Mouse (Mus musculus) cerebellum, adult 11-12 months (tissue): ENCODE measurements at regions not wholly inside any gene's neighbourhood (a gene's known extent, or its start where the extent isn't known, plus 50 kb on each side); places are given as distances from the start of the nearest gene placed in this dataset.

Experiments
- DNase-seq: peaks from one replicate; pipeline ENCODE4 v3.0.0; 2022

GRCm38 (mm10) chr3:70384235-70384634 is 376.8 kb downstream of the Otol1 start:
- DNase-seq = no peak

GRCm38 (mm10) chr3:70385961-70386360 is 378.5 kb downstream of the Otol1 start:
- no peak for DNase-seq

DNA sequence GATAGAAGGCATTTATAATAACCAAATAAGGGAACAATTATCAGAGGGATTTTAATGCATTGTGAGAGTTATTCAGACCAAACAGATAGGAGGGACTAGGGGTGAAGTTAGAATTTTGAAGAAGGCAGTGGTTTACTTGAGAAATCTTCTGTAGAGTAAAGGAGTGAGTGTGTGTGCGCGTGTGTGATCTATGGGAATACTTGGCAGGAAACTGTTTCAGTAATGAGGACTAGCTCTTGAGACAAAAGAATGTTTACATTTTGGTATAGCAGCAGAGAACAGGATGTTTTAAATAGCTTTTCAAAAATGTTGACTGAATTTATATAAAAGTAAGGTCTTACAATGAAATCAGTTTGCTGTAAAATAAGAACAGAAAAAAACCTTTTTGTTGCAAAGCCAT is 393.8 kb downstream of the Otol1 start:
- DNase-seq = no peak

- no peak for DNase-seq
Measured at GRCm38 (mm10) chr3:70406571-70406970, 399.2 kb downstream of the Otol1 start.

GRCm38 (mm10) chr3:70418273-70418672 is 410.9 kb downstream of the Otol1 start:
- DNase-seq = no peak

DNA sequence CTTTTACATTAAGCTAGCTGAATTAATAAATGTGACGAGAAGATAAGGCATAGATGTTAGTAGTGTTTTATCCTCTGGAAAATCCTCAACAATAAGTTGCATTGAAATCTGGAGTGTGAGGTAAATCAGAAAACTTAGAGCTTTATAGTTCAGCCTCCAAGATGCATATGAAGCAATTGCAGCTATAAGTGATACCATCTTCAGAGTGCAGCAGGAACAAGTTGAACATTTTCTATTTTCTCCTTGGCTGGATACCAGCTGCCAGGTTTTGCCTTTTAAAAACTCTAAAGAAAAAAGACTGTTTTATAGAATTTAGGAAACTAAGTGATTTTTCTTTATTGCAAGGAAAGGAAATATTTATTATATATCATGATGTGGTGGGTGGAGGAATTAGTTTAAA is 414.6 kb downstream of the Otol1 start:
- no peak for DNase-seq

- DNase-seq = no peak
Measured at GRCm38 (mm10) chr3:70422669-70423068, 415.3 kb downstream of the Otol1 start.

- DNase-seq = no peak
Measured at GRCm38 (mm10) chr3:70436671-70437070, 429.3 kb downstream of the Otol1 start.

DNA sequence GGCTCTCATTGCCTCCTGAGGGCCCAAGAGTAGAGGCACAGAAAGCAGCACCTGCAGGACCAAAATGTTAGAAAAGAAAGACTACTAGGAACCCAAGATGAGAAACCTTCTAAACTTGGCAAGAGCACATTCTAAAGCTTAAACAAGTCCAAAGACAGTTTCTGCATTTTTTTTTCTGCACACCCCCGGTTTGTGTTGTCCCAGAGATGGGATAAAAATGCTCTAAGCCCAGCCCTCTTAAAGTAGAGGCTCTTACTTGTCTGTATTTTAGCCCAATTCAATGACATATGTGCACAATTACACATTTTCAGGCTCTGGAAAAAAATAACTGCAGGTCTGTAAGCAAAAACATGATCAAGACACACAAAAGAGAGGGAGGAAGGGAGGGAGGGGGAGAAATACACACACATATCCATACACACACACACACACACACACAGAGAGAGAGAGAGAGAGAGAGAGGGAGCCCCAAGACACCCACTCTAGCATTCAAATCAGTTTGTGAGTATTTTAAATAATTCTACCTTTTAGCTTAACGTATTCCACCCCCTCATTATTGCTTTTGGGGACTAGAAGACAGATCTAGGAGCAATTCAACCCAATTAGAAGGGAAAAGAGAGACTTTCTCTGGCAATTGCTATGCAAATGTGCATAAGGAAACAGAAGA is 449.9 kb downstream of the Otol1 start:
- DNase-seq = no peak

DNA sequence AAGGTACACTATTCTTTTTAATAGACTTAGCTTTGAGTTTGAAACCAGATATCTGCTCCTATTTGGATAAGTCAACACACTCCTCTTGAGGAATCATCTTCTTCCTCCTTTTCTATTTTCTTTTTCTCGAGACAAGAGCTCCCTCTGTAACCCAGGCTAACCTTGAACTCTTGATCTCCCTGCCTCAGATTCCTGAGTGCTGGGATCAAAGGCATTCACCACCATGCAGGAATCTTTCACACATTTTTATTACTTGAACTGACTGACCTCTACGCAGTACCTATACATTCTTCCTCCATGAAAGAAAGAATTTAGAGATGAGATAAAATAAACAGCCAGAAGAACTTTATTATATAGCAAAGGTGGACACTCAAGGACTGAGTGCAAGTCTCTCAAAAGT is 453.4 kb downstream of the Otol1 start:
- no peak for DNase-seq

DNA sequence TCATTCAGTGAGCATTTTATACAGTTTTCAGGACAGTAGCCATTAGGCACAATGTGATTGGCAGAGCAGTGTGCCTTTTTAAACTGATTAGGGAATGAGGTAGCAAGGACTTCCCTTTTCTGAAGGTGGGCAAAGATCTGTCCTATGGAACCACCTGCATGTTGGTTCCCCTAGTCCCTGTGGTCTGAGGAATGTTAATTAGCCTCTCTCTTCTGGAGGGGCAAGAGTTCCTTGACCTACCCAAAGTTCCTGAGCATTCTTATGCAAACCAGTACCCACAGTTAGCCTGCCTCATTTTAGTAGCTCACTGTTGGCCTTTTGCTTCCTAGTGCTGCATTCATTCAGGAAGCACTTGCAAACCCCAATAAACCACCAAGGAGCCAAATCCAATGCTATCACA is 455.8 kb downstream of the Otol1 start:
- DNase-seq = no peak

GRCm38 (mm10) chr3:70482521-70482920 is 475.1 kb downstream of the Otol1 start:
- peak; percentile 5 for DNase-seq

DNA sequence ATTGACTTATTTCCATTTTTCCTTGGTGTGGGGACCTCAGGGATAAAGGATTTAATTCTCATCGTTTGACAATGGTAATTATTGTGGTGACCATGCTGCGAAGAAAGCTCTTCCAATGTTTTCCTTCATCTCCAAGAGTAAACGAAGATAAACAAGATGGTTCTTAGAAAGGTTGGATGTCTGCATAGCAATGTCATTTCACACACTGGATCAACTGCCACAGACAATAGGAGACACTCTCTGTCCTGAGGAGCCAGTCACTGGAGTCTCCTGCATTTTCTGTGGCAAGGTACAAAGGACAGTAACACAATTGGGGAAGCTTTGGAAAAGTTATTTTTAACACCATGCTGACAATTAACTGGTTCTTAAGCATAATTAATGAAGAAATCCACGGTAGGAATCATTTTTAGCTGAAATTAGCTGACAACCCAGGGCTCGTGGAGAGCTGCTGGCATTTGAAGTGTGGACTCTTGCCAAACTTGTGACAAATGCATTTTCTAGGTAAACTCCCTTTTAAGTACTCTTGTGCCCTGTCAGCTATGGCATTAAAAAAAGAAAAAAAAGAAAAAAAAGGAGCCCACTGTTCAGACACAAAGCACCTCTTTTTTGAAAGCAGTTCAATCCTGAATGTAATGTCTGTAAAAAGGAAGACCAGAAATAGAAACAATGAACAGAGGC is 475.8 kb downstream of the Otol1 start:
- DNase-seq = no peak

- no peak for DNase-seq
Measured at GRCm38 (mm10) chr3:70496431-70496830, 489.0 kb downstream of the Otol1 start.

- DNase-seq = no peak
Measured at GRCm38 (mm10) chr3:70500245-70500858, 492.9 kb downstream of the Otol1 start.

DNA sequence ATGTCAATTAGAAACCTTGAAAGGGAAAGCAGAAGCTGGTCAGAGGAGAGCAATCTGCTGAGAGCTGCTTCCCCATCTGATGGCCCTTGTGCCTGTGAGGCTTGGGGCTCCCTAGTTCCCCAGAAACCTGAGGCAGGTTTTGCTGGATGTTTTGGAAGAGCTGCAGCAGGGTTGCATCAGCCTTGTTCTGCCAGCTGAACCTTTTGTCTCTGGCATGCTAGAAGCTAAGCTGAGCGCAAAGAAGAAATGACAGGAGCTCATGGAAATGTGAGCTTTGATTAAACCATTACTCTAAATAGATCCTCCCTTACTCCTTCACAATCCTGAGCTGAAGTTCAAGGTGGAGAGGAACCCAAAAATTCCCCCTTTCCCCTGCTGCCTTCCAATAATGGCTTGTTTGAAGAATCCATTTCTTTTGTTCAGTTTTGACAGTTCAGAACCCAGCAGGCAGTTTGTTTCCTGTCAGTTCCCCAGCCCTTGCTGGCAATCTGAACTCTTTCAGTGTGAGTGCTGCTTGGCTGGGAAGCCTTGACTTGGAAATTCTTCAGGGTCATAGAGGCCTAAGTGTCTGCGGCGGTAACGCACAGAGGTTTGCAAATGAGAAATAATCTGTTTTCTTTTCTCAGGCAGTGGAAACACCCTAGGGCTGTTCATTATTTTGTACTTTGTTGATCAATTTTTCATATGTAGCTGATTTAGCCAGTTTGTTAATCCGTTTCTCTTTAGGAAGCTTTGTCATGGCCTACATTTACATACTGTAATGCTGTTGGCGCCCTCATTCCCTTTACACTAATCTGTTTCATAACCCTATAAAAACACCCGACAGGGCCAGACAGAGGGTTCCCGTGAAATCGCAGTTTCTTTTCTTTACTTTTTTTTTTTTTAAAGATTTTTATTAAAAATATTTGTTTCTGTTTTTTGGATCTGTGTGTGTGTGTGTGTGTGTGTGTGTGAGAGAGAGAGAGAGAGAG is 493.9 kb downstream of the Otol1 start:
- no peak for DNase-seq

DNA sequence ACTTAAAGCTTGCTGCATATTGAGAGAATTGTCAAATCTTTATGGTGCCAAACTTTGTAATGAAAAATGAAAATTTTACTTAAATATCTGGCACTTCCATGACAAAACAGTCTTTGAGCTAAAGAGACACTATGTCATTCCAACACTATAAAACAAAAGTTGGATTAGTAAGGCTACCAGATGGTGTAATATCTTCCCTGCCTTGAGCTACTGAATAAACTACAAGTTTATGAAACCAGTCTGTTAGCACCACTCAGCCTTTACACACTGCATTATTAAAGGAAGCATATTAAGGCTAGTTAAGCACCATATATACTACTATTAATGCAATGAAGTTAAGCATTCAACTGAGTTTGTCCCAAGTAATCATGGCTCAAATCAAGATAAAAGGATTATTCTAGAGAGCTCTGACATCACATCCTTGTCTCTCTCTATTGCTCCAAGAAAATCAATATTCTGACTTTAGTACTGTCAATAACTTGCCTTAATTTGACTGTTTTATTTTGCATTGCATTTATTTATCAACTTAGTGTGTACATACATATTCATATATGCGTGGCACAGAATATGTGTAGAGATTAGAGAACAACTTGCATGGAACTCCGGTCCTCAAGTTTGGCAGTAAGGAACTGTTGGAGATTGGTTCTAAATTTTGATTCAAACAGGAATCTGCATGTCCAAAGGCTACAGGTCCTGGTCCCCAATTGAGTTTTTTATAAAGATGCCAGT is 526.3 kb downstream of the Otol1 start:
- no peak for DNase-seq

- no peak for DNase-seq
Measured at GRCm38 (mm10) chr3:70535084-70535483, 527.7 kb downstream of the Otol1 start.

DNA sequence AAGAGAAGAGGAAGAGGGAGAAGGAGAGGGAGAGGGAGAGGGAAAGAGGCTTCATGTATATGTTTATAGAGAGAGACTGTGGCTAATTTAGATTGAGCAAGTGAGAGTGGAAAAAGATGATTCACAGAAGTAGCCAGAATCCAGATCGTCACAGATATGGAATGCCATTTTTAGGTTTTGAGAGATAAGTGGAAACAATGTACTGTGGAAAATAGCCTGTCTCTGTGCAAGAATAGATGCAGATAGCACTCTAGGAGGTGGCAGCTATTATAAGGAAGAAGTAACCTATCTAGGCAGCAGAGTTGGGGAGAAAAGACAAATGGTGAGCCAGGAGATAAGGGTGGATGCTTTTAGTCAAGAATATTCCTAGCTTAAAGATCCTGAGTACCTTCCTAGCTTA is 536.5 kb downstream of the Otol1 start:
- DNase-seq = no peak

GRCm38 (mm10) chr3:70557821-70558220 is 550.4 kb downstream of the Otol1 start:
- DNase-seq = no peak

- no peak for DNase-seq
Measured at GRCm38 (mm10) chr3:70566140-70566857, 558.9 kb downstream of the Otol1 start.

GRCm38 (mm10) chr3:70594785-70595184 is 587.4 kb downstream of the Otol1 start:
- no peak for DNase-seq
